Mouse (Mus musculus): ENCODE results near the gene Csnk2a1.

GRCm38 (mm10) chr2:152292475-152292874 is 65.8 kb downstream of the Csnk2a1 start:
- TF ChIP-seq CTCF (IDR thresholded peaks at IDR 0.05; ENCODE audit: low read depth, low read length): no peak
- no peak for TF ChIP-seq POLR2A (IDR thresholded peaks at IDR 0.05; ENCODE audit: extremely low read depth, insufficient read depth, low read length)
